Mouse (Mus musculus): ENCODE results near the gene Rhov. TPM values are rescaled to one million over a fixed set of nuclear protein-coding genes. Genes with fewer than 3 reads are reported as not detected.

Rhov gene
- total and polyA plus RNA-seq, 3 experiments: 0.17 TPM; not detected in 2

DNA sequence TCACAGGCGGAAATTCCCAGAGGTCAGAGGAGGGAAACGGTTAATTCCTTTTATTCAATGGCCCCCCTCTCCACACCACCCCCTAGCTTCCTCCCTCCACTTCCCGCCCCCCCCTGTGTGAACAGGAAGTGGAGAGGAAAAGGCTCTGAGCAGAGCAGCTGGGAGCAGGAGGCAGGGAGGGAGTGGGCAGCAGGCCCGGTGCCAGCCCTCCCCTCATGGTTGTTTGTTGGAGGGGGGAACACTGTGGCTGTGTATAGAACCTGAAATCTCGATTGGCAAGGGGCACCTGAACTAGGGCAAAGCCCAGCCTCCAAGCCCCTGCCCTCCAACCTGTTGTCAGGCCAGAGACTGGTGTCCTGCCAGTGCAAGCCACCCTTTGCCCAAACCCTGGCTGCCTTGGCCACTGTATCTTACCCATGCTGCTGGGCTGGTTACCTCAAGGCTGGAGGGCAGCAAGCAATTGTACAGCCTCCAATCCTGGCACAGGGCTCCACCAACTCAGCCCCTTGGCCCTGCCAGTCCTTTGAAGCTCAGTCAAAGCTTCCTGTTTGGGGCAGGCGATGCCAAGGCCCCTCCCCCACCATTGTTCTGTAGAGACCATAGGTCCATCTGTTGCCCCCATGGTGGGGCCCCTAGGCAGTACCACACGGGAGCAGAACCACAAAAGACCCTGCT lies 29.9 kb upstream of the Rhov start:
- dilution Hi-C loops (cut with MboI; ENCODE audit: extremely low pct_ligation_motif_present, extremely low pct_unique_long_range_greater_than_20kb, low sequenced_read_pairs): no loop called here
- no peak overlapping the region for H3K27ac ChIP-seq (ENCODE audit: insufficient read depth, low read depth)
- no peak for DNase-seq (ENCODE audit: extremely low read depth)
- no peak overlapping the region for H3K4me2 ChIP-seq (ENCODE audit: insufficient read depth, low read depth, poor library complexity, severe bottlenecking)
- no peaks in the 10 kb centered on the region for H3K27me3 ChIP-seq (replicated peaks)
- no peaks in the 10 kb centered on the region for H3K9me3 ChIP-seq (replicated peaks; ENCODE audit: low read length)
- H3K79me2 ChIP-seq (replicated peaks; ENCODE audit: control insufficient read depth, extremely low read depth, insufficient read depth, poor library complexity, severe bottlenecking): no peaks in the 10 kb centered on the region
- peak; percentile 20; the same call in 1 of the 2 replicates for TF ChIP-seq ELF1 (IDR thresholded peaks at IDR 0.05; ENCODE audit: low read depth, low read length)
- no peak for TF ChIP-seq ZNF384 (IDR thresholded peaks at IDR 0.05; ENCODE audit: low read depth, low read length)
- no peak overlapping the region for H3K4me3 ChIP-seq (replicated peaks in 1 of 3; ENCODE audit: low read depth in 2 of 3, low read length in 2 of 3, poor library complexity in 1 of 3)
- H3K9ac ChIP-seq (ENCODE audit: insufficient read depth, low read depth): no peak overlapping the region
- H3K36me3 ChIP-seq (replicated peaks in 1 of 2; ENCODE audit: control insufficient read depth in 1 of 2, insufficient read depth in 1 of 2, low read length in 1 of 2): peaks cover 26 to 42% of the 10 kb centered on the region in 2 experiments
- in situ Hi-C loops (cut with MboI; ENCODE audit: low pct_ligation_motif_present, low pct_unique_long_range_greater_than_20kb, low sequenced_read_pairs): no loop called here
- peaks cover 17 to 52% of the 10 kb centered on the region in 2 experiments for H3K4me1 ChIP-seq (ENCODE audit: control insufficient read depth in 1 of 2, insufficient read depth in 2 of 2)

DNA sequence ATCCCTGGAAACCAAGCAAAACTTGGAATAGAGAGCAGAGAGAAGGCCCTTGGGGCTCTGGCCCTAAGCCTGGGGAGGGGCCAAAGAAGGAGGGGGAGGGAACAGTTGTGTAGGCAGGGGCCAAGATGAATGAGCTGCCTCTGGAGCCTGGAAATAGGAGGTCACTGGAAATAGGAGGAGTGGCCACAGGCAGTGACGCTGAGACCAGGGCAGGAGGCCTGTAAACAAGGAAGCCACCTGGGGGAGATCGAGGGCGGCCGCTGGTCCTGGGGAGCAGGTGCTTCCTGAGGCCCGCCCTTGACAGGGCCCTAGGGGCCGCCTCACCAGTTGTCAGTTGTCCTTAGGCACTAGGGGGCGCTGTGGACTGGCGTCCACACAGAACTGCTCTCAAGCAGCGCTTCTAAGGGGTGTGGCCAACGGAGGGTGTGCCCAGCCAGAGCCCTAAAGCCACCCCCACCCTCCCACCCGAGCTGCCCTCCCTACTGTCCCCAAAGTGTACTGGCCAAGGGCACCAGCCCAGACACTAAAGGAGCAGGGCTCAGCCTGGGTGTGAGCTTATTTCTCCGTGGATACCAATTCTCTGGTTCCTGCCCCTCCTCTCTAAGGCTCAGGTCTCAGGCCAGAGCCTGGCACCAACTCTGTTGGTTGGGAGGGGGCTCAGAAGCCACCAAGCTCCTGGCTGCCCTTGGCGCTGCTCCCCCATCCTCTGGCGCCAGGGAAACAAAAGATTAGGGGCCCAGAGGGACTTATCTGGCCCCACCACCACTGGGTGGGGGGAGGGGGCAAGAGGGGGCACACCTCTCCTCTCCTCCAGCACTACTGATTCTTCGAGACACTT lies 29.1 kb upstream of the Rhov start:
- Histone ChIP-seq H3K9me3 (replicated peaks; ENCODE audit: low read length) (no peaks in the 10 kb centered on the region), H3K4me3 (replicated peaks in 1 of 3; ENCODE audit: low read depth in 2 of 3, low read length in 2 of 3, poor library complexity in 1 of 3) (no peak overlapping the region), H3K36me3 (replicated peaks in 1 of 2; ENCODE audit: control insufficient read depth in 1 of 2, insufficient read depth in 1 of 2, low read length in 1 of 2) (peaks cover 30 to 46% of the 10 kb centered on the region in 2 experiments), H3K79me2 (replicated peaks; ENCODE audit: control insufficient read depth, extremely low read depth, insufficient read depth, poor library complexity, severe bottlenecking) (no peaks in the 10 kb centered on the region), H3K4me2 (ENCODE audit: insufficient read depth, low read depth, poor library complexity, severe bottlenecking) (peak overlapping the region; percentile 27; the same call in 1 of the 2 replicates), H3K9ac (ENCODE audit: insufficient read depth, low read depth) (no peak overlapping the region), H3K4me1 (ENCODE audit: control insufficient read depth in 1 of 2, insufficient read depth in 2 of 2) (peaks cover 11 to 48% of the 10 kb centered on the region in 2 experiments), H3K27ac (ENCODE audit: insufficient read depth, low read depth) (no peak overlapping the region), H3K27me3 (replicated peaks) (no peaks in the 10 kb centered on the region)
- DNase-seq (ENCODE audit: extremely low read depth): peak; percentile 97
- in situ Hi-C loops (cut with MboI; ENCODE audit: low pct_ligation_motif_present, low pct_unique_long_range_greater_than_20kb, low sequenced_read_pairs) (loop anchor here (5.0 kb wide), 1 partner anchor 117 kb away; no protein-coding TSS in a partner anchor), dilution Hi-C loops (cut with MboI; ENCODE audit: extremely low pct_ligation_motif_present, extremely low pct_unique_long_range_greater_than_20kb, low sequenced_read_pairs) (no loop called here)
- TF ChIP-seq ETS1 (conservative IDR thresholded peaks at IDR 0.05; ENCODE audit: low read depth, low read length) (no peak), BHLHE40 (IDR thresholded peaks at IDR 0.05; ENCODE audit: low read depth, low read length) (peak; percentile 32; the same call in 1 of the 2 replicates), USF1 (IDR thresholded peaks at IDR 0.05; ENCODE audit: low read depth, low read length) (no peak), E2F4 (IDR thresholded peaks at IDR 0.05; ENCODE audit: insufficient replicate concordance, low read depth, low read length) (no peak), IRF4 (IDR thresholded peaks at IDR 0.05; ENCODE audit: low read depth, low read length) (peak; percentile 53; the same call in 1 of the 2 replicates), ELF1 (IDR thresholded peaks at IDR 0.05; ENCODE audit: low read depth, low read length) (peak; percentile 73), USF2 (conservative IDR thresholded peaks at IDR 0.05; ENCODE audit: low read depth, low read length) (no peak), UBTF (IDR thresholded peaks at IDR 0.05; ENCODE audit: low read depth, low read length) (no peak), ZKSCAN1 (IDR thresholded peaks at IDR 0.05; ENCODE audit: borderline replicate concordance, low read depth, low read length) (no peak), CHD2 (IDR thresholded peaks at IDR 0.05; ENCODE audit: low read length) (no peak), JUND (conservative IDR thresholded peaks at IDR 0.05; ENCODE audit: low read depth, low read length) (no peak), MXI1 (IDR thresholded peaks at IDR 0.05; ENCODE audit: low read depth, low read length) (0 out of 2 replicates have a peak, but pooled peaks have one; percentile 35), EP300 (IDR thresholded peaks at IDR 0.05; ENCODE audit: low read length) (peak; percentile 44; the same call in 1 of the 2 replicates), ZMIZ1 (IDR thresholded peaks at IDR 0.05; ENCODE audit: low read depth, low read length) (no peak), MAX (IDR thresholded peaks at IDR 0.05; ENCODE audit: low read length) (peak; percentile 49; the same call in 1 of the 2 replicates), RCOR1 (conservative IDR thresholded peaks at IDR 0.05; ENCODE audit: low read depth, low read length) (no peak), KAT2A (IDR thresholded peaks at IDR 0.05; ENCODE audit: insufficient replicate concordance, low read length) (no peak), POLR2AphosphoS2 (IDR thresholded peaks at IDR 0.05; ENCODE audit: low read depth, low read length) (no peak), ZC3H11A (IDR thresholded peaks at IDR 0.05; ENCODE audit: low read depth, low read length) (no peak), MEF2A (IDR thresholded peaks at IDR 0.05; ENCODE audit: borderline replicate concordance, low read depth, low read length) (peak; percentile 47; the same call in 1 of the 2 replicates), SIN3A (IDR thresholded peaks at IDR 0.05; ENCODE audit: low read length) (peak; percentile 68; the same call in 1 of the 2 replicates), TCF12 (IDR thresholded peaks at IDR 0.05; ENCODE audit: low read depth, low read length) (peak; percentile 97), JUN (IDR thresholded peaks at IDR 0.05; ENCODE audit: insufficient read depth, low read depth, low read length) (no peak), GABPA (IDR thresholded peaks at IDR 0.05; ENCODE audit: insufficient replicate concordance, low read depth, low read length) (no peak), CHD1 (IDR thresholded peaks at IDR 0.05; ENCODE audit: low read depth, low read length) (no peak), SMC3 (IDR thresholded peaks at IDR 0.05; ENCODE audit: low read depth, low read length) (peak; percentile 70), RAD21 (IDR thresholded peaks at IDR 0.05; ENCODE audit: low read depth, low read length) (peak; percentile 79), PAX5 (IDR thresholded peaks at IDR 0.05; ENCODE audit: low read length) (no peak)
